Mouse (Mus musculus): ENCODE measurements around the gene Sdf2l1. TPM values are rescaled to one million over a fixed set of nuclear protein-coding genes. Genes with fewer than 3 reads are reported as not detected.

The Sdf2l1 gene
- polyA plus RNA-seq, 1 experiment from 2014 or later, result 69.5 TPM

MicroRNA genes within 50 kb of the gene (microRNA counts, 519-probe panel; counts per million panel counts)
- microRNA mmu-miR-130b, result 3,425 counts per million, percentile 81 among the panel's probes with 10 or more counts
- 2,441 counts per million, percentile 55 among the panel's probes with 10 or more counts for microRNA mmu-miR-301b

Small RNA genes within 50 kb of the gene (microRNA-seq; reads per million reads assigned to microRNA genes)
- 3,575 reads per million, percentile 87 among the genes with 10 or more reads in this experiment for gene Mir130b (ENCODE audit: borderline number of aligned reads)
- 63.1 reads per million, percentile 49 among the genes with 10 or more reads in this experiment for gene Mir301b (ENCODE audit: borderline number of aligned reads)

Other genes starting within 250 kb of the Sdf2l1 start
- 27.8 and 30.0 TPM in 2 replicates for gene Ppm1f, start 235.9 kb downstream of the Sdf2l1 start, polyA plus RNA-seq (2015; fragmentation: Nextera tagmentation; extraction: Ambion mirVana)
- gene Mapk1, start 149.0 kb downstream of the Sdf2l1 start, polyA plus RNA-seq (2015; fragmentation: Nextera tagmentation; extraction: Ambion mirVana), result 164 TPM in 2 replicates
- 30.4 and 34.5 TPM in 2 replicates for gene Ypel1, start 62.7 kb downstream of the Sdf2l1 start, polyA plus RNA-seq (2015; fragmentation: Nextera tagmentation; extraction: Ambion mirVana)
- gene Ppil2, start 21.1 kb downstream of the Sdf2l1 start, polyA plus RNA-seq (2015; fragmentation: Nextera tagmentation; extraction: Ambion mirVana), result 128 and 142 TPM in 2 replicates
- 23.3 and 24.5 TPM in 2 replicates for gene 2610318N02Rik, start 7.2 kb downstream of the Sdf2l1 start, polyA plus RNA-seq (2015; fragmentation: Nextera tagmentation; extraction: Ambion mirVana)
- 14.3 and 15.3 TPM in 2 replicates for gene Ydjc, start 12.2 kb upstream of the Sdf2l1 start, polyA plus RNA-seq (2015; fragmentation: Nextera tagmentation; extraction: Ambion mirVana)
- 0.80 and 1.2 TPM in 2 replicates for gene Ccdc116, start 14.8 kb upstream of the Sdf2l1 start, polyA plus RNA-seq (2015; fragmentation: Nextera tagmentation; extraction: Ambion mirVana)
- 304 and 312 TPM in 2 replicates for gene Ube2l3, start 70.3 kb upstream of the Sdf2l1 start, polyA plus RNA-seq (2015; fragmentation: Nextera tagmentation; extraction: Ambion mirVana)
- 0.46 and 0.57 TPM in 2 replicates for gene Rimbp3, start 76.2 kb upstream of the Sdf2l1 start, polyA plus RNA-seq (2015; fragmentation: Nextera tagmentation; extraction: Ambion mirVana)
- 4.8 and 5.6 TPM in 2 replicates for gene Hic2, start 101.2 kb upstream of the Sdf2l1 start, polyA plus RNA-seq (2015; fragmentation: Nextera tagmentation; extraction: Ambion mirVana)
- gene Tmem191c, start 143.7 kb upstream of the Sdf2l1 start, polyA plus RNA-seq (2015; fragmentation: Nextera tagmentation; extraction: Ambion mirVana), result 14.5 and 15.2 TPM in 2 replicates
- gene Serpind1, start 199.0 kb upstream of the Sdf2l1 start, polyA plus RNA-seq (2015; fragmentation: Nextera tagmentation; extraction: Ambion mirVana), result 0.31 and 0.59 TPM in 2 replicates